Mouse (Mus musculus) stomach, embryonic 16.5 days (tissue): ENCODE data around the gene Zfhx3. TPM values are rescaled to one million over a fixed set of nuclear protein-coding genes. Genes with fewer than 3 reads are reported as not detected.

Experiments used
- ATAC-seq: fragments of 200-750 bp; cut with Nextera tagmentation; 2 replicates; pipeline ENCODE4 v1.8.0; 2017; ENCODE audit warnings: moderate number of reproducible peaks, moderate TSS enrichment; ENCODE audit not compliant: insufficient read depth, low FRiP score
- H3K27ac ChIP-seq: fragments of 300-500 bp; sonication (generic); 2 replicates; pipeline ENCODE4 v1.5.1; 2014; ENCODE audit warnings: low read length
- H3K27me3 ChIP-seq: fragments of 300-500 bp; sonication (generic); 2 replicates; pipeline ENCODE4 v1.6.1; 2014; ENCODE audit warnings: low read length, control low read depth, mixed read lengths; ENCODE audit not compliant: control insufficient read depth, insufficient read depth
- H3K36me3 ChIP-seq: fragments of 300-500 bp; sonication (generic); 2 replicates; pipeline ENCODE4 v1.6.1; 2014; ENCODE audit warnings: low read length; ENCODE audit not compliant: control insufficient read depth, insufficient read depth
- H3K4me1 ChIP-seq: fragments of 300-500 bp; sonication (generic); 2 replicates; pipeline ENCODE4 v1.6.1; 2014; ENCODE audit warnings: low read length, control low read depth, mixed read lengths; ENCODE audit not compliant: control insufficient read depth, insufficient read depth
- H3K4me2 ChIP-seq: fragments of 300-500 bp; sonication (generic); 2 replicates; pipeline ENCODE4 v1.6.1; 2014; ENCODE audit warnings: low read depth, low read length, mixed read lengths
- H3K4me3 ChIP-seq: fragments of 300-500 bp; sonication (generic); replicated peaks from 2 replicates; pipeline ENCODE4 v1.5.1; 2014; ENCODE audit warnings: mild to moderate bottlenecking, low read length
- H3K9ac ChIP-seq: fragments of 300-500 bp; sonication (generic); 2 replicates; pipeline ENCODE4 v1.6.1; 2014; ENCODE audit warnings: low read length
- H3K9me3 ChIP-seq: fragments of 300-500 bp; sonication (generic); replicated peaks from 2 replicates; pipeline ENCODE4 v1.6.1; 2016; ENCODE audit warnings: low read length, control low read depth; ENCODE audit not compliant: control insufficient read depth
- WGBS: fragments of 180-500 bp; shearing (Covaris S2); extraction: QIAGEN DNeasy Blood & Tissue Kit; methylation state at CpG from one replicate; pipeline ENCODE4 v1.1.7; 2014; 5-methylcytosine and 5-hydroxymethylcytosine counted together
- polyA plus RNA-seq: library from polyadenylated mRNA; unstranded; fragments of >200 nt; fragmentation: Nextera tagmentation; extraction: Ambion mirVana; gene quantifications from 2 replicates; pipeline ENCODE4 v1.2.1, GENCODE M21; 2015

The Zfhx3 gene
- polyA plus RNA-seq, 1 experiment from 2014 or later, result 10.9 TPM

DNA sequence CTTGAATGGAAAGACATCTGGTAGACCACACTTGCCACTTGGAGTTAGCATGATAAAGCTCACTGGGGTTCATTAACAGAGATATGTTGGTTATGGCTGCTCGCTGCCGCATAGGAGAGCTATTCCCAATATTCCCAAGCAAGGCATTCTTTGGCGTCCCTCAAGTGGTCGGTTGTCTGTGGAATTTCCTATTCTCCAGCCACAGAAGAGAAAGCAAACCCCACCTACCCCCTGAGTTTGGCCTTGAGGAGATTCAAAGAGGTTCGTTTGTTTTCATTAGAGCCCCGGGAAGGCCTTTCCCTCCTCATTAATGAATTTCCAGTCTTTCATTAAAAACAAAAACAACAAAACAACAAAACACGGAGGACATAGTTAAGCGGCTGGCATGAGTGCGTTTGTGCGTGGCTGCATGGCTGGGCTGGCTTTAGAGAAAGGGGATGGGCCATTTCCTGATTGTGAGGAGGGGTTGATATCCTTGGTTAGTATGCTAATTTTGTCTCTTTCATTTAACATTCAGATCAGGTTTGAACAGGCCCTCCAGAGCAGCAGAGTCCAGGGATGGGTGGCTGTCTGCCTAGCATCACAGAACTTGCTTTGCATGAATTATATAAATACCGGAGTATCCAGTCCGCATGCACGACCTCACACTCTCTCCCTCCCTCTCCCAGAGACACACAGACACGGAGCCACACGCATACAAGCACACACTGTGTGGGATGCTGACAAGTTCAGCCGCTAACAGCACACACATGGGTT lies 592.9 kb downstream of the Zfhx3 start:
- 76% methylated on average over 16 of the region's 16 CpGs for WGBS
- Histone ChIP-seq H3K4me2 (no peak overlapping the region), H3K27ac (no peak overlapping the region), H3K9ac (no peak overlapping the region), H3K36me3 (no peaks in the 10 kb centered on the region), H3K4me1 (no peaks in the 10 kb centered on the region), H3K27me3 (no peaks in the 10 kb centered on the region), H3K4me3 (no peak overlapping the region), H3K9me3 (no peaks in the 10 kb centered on the region)
- no peak for ATAC-seq

DNA sequence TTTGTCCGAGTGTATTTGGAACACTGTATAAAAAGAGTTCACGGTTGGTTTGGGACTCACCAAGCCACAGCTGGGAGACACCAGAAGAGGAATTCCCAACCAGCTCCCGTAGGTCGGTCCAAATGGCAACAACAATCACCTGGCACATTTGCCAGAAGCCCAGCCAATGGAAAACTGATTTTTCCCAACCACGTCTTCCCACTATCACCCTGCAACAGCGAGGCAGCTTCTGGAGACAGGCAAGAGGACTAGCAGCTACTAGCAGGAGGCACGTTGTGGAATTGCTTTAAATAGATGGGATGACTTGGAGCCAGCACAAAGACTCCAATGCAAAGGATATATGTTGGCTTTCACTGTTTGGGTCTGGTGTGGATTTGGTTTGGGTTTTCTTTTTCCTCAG lies 593.7 kb downstream of the Zfhx3 start:
- Histone ChIP-seq H3K36me3 (no peaks in the 10 kb centered on the region), H3K4me1 (no peaks in the 10 kb centered on the region), H3K4me3 (no peak overlapping the region), H3K9ac (no peak overlapping the region), H3K9me3 (no peaks in the 10 kb centered on the region), H3K4me2 (no peak overlapping the region), H3K27ac (no peak overlapping the region), H3K27me3 (no peaks in the 10 kb centered on the region)
- WGBS, result 87% methylated on average over 7 of the region's 7 CpGs
- no peak for ATAC-seq

DNA sequence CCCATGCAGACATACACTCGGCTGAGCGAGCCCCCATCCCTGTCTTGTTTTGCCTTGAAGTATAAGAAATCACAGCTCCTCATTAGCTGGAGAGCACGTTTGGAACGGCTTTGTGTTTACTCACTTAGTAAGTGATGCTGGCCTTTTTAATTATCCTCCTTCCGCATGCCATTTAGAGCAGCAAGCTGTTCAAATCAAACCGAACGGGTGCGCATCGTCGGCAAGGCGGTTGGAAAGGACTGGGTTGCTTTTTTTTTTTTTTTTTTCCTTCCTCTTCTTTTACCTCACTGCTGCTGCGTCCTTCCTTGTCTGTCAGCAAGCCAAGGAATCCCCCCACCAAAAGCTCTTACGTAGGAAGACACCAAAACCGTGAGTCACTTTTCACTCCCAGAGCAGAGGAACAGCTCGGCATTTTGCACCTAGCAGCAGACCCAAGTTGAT lies 594.5 kb downstream of the Zfhx3 start:
- H3K4me1 ChIP-seq, result no peaks in the 10 kb centered on the region
- H3K4me3 ChIP-seq, result no peak overlapping the region
- no peaks in the 10 kb centered on the region for H3K27me3 ChIP-seq
- H3K27ac ChIP-seq, result no peak overlapping the region
- H3K9me3 ChIP-seq, result no peaks in the 10 kb centered on the region
- 69% methylated on average over 15 of the region's 15 CpGs for WGBS
- no peak overlapping the region for H3K9ac ChIP-seq
- no peak overlapping the region for H3K4me2 ChIP-seq
- H3K36me3 ChIP-seq, result no peaks in the 10 kb centered on the region
- ATAC-seq, result no peak

DNA sequence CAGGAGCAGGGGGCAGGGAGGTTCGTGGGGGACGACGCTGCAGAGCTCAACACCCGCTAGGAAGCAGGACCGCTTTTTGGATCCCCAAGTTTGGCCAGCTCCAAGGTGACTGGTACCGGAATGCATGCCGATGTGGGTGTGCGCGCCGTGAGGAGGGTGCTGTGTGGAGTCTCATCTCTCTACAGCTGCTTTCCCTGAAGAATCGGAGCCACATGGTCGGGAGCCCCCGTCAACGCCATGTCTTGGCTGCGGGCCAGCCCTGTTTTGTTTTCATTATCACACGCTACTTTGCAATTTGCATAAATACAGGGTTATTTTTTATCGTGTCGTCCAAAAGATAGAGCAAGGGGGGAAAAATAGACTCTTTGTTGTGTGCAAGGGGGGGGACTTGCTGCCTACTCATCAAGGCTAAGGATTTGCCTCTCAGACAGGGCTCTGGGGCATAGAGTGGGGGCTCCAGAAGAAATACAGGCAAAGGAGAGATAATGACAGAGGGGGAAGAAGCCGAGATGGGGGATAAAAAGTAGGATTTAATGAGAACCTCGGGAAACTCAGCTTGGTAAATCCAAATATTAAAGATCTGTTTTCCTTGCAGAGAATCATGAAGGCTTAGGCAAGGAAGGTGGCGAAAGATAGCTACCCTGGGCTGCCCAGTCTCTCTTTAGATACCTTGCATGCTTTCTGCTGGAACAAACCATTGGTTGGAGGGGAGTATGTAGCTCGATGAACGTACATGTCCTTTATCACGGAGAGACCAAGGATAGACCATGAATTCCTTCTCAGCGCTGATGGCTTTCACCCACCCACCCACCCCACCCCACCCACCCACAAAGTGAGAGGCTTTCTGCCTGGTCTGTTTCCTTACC lies 595.5 kb downstream of the Zfhx3 start:
- no peak for ATAC-seq
- WGBS, result 73% methylated on average over 25 of the region's 25 CpGs

DNA sequence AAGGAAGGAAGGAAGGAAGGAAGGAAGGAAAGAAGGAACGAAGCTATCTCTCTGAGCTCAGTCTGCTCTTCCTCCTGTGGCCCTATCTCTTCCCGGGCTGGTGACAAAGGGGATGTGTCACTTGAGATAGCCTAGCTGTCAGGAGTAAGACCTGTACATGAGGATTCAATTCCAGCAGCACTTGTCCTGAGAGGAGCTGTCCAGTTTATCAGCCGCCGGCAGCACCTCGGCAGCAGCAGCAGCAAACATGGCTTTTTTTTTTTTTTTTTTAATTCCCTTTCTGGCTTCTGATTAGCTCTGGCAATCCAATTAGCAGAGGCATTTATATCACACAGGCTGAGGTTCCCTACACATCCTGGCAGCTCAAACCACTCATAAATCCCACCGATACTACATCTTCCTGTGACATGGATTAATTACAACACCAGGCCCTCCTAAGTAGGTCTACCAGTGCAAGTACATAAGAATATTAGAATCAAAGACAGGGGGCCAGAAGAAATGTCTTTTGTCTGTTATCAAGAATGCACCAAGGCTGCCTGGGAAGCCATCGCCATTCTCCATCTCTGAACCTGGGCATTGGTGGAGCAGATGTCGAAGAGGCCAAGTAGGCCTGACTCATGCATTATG lies 596.6 kb downstream of the Zfhx3 start:
- Histone ChIP-seq H3K27ac (no peak overlapping the region), H3K4me1 (no peaks in the 10 kb centered on the region), H3K4me3 (no peak overlapping the region), H3K9ac (no peak overlapping the region), H3K36me3 (no peaks in the 10 kb centered on the region), H3K4me2 (no peak overlapping the region), H3K27me3 (no peaks in the 10 kb centered on the region), H3K9me3 (no peaks in the 10 kb centered on the region)
- no peak for ATAC-seq
- WGBS, result 51% methylated on average over 8 of the region's 8 CpGs

More for the DNA sequence above, 595.5 kb downstream of the Zfhx3 start:
- Histone ChIP-seq H3K9me3 (no peaks in the 10 kb centered on the region), H3K4me2 (no peak overlapping the region), H3K4me1 (no peaks in the 10 kb centered on the region), H3K27ac (no peak overlapping the region), H3K9ac (no peak overlapping the region), H3K4me3 (no peak overlapping the region), H3K36me3 (no peaks in the 10 kb centered on the region), H3K27me3 (no peaks in the 10 kb centered on the region)

DNA sequence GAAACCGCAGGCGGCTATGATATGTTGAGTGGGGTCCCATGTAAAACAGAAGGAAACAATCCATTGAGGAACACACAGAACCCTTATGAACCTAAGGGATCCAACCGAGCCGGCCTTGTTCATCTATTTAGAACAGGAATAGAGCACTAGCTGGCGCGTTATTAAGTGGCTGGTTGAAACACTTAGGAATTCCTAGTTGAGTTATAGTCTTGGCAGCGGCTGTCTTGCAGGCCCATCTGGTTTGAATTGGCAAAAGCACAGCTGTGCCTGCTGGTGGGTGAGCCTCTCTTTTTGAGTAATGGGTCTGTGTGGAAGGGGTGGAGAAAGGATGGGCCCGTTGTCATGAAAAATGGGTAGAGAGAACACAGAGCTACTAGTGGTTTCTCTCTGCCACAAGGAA lies 610.1 kb downstream of the Zfhx3 start:
- Histone ChIP-seq H3K27me3 (no peaks in the 10 kb centered on the region), H3K9me3 (no peaks in the 10 kb centered on the region), H3K27ac (no peak overlapping the region), H3K4me3 (no peak overlapping the region), H3K36me3 (no peaks in the 10 kb centered on the region), H3K9ac (no peak overlapping the region), H3K4me1 (no peaks in the 10 kb centered on the region), H3K4me2 (no peak overlapping the region)
- 65% methylated on average over 8 of the region's 8 CpGs for WGBS
- no peak for ATAC-seq

DNA sequence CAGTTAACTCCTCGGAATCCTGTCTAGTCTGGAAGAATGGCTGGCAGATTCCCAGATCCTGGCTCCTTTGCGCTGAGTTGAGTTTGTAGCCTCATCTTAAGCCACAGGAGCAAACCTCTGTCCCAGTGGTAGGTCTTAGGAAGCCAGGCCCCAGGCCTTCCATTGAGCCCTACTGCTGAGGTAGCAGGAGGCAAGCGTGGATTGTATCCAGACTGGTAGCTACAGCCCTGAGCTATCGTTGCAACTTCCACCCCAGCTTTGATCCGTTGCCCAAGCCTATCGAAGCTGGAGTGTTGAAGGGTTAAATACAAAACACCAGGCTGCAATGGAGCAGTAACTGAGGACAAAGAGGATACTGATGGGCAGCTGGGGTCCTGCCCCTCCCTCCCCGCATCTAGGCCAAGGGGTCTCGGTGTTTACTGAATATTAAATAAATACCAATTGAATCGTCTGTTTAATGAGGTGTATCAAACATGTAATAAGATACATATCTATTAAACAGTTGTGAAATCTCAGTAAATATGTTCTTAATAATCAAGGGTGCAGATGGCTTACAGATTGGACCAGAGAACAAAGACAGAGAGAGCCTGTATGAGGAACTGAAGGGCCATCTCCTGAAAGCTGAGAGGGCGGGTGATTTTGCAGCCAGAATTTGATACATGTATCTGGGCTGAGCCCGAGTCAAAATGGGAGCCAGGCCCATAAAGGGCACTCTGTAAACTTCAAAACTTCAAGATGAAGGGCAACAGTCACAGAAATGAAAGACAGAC lies 611.5 kb downstream of the Zfhx3 start:
- Histone ChIP-seq H3K36me3 (no peaks in the 10 kb centered on the region), H3K4me1 (no peaks in the 10 kb centered on the region), H3K4me3 (no peak overlapping the region), H3K9ac (no peak overlapping the region), H3K27me3 (no peaks in the 10 kb centered on the region), H3K4me2 (no peak overlapping the region), H3K9me3 (no peaks in the 10 kb centered on the region), H3K27ac (no peak overlapping the region)
- no peak for ATAC-seq
- 76% methylated on average over 11 of the region's 11 CpGs for WGBS

DNA sequence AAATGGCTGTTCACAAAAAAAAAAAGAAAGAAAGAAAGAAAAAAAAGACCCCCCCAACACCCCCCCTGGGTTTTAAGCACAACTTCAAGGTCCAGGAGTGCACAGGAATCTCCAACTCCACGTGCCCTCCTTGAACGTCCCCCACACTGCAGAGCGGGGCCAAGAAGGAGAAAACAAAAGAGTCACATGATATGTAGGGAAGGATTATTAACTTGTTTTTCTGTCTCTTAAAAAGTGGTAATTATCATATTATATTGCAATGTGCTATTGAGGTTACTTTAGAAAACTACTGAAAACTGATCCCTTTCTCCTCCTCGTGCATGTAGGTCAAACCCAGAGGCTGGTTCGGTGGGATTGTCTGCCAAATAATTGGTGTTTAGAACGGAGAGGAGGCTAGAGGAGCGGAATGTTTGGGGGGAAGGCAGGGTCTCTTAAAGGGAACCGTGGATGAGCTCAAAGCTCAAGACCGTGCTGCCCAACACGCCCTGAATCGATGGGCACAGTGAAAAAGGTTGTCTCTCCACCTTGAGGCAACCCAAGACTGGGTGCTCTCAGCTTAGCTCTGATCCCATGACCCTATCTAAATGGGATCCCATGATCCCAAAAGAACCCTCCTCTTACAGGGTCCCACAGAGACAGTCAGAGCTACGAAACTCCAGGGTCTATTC lies 612.3 kb downstream of the Zfhx3 start:
- Histone ChIP-seq H3K9ac (no peak overlapping the region), H3K4me3 (no peak overlapping the region), H3K9me3 (no peaks in the 10 kb centered on the region), H3K4me1 (no peaks in the 10 kb centered on the region), H3K4me2 (no peak overlapping the region), H3K27me3 (no peaks in the 10 kb centered on the region), H3K27ac (no peak overlapping the region), H3K36me3 (no peaks in the 10 kb centered on the region)
- 80% methylated on average over 12 of the region's 12 CpGs for WGBS
- no peak for ATAC-seq
